ENCODE assay signal across 14 mouse cellular contexts in the genomic region with DNA sequence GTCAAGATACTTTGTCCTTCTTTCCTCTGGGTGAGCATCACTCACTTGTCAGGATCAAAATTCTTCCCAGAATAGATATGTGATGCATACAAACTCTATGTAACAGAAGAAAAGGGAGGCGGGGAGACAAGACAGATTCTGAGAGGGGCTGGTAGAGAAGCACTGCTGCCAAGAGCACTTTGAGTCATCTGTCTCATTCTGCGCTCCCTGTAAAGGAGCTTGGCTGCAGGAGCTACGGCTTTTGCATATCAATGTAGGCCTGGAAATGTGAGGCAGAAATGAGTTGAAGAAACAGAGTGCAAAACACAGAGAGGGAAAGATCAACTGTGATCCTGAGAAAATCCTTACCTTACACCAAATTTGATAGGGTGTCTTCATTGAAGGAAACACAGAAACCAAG.
DNase-seq lines count a peak whose midpoint lies in the region; ATAC-seq lines count a peak whose summit lies in the region.
"Had no signal": no experiment of that assay in that cellular context is flagged by ENCODE, and none has a peak within 500 bp of the region (broad histone marks: within the 10 kb centered on the region; RNA-seq: fewer than 3 reads in every experiment).

No protein-coding gene starts in this region.

- peak; percentile 30 for DNase-seq in layer of hippocampus, adult 11-12 months (ENCODE audit: low spot score)
- no peak for DNase-seq in layer of hippocampus, adult 9-10 months (ENCODE audit: low spot score)
- DNase-seq in left cerebral cortex, adult 11 months (ENCODE audit: low spot score) = peak; percentile 31
- DNase-seq in right cerebral cortex, postnatal 25 days = peak; percentile 29
- no peak for DNase-seq in lung, postnatal 25 days (ENCODE audit: low spot score)
- no peak for DNase-seq in ovary, postnatal 10 days (ENCODE audit: low spot score)
- DNase-seq in T-cell, adult 2 months (ENCODE audit: low spot score) = no peak
- DNase-seq: cerebellum, adult 9-11 months; gastrocnemius, postnatal 25 days; heart, postnatal 4 days; liver; thymus, postnatal 25 days had no signal

- ATAC-seq in frontal cortex, adult (ENCODE audit: low TSS enrichment) = peak; percentile 98
- ATAC-seq: lung, postnatal 0 days had no signal

Comparison
In these comparisons a context has a peak if more than half of its experiments do, and no peak if none do; other contexts are left out.
1. DNase-seq: peak in layer of hippocampus, adult 11-12 months (single experiment), left cerebral cortex, adult 11 months (single experiment) and right cerebral cortex, postnatal 25 days (single experiment); none in layer of hippocampus, adult 9-10 months (single experiment), lung, postnatal 25 days (single experiment), ovary, postnatal 10 days (single experiment) and T-cell, adult 2 months (single experiment).